Mouse (Mus musculus) activated CD4-positive, CD25-positive, alpha-beta regulatory T cell, adult 4 months (primary cell): ENCODE data around the gene Hck. TPM values are rescaled to one million over a fixed set of nuclear protein-coding genes. Genes with fewer than 3 reads are reported as not detected.

ENCODE experiments used
- ATAC-seq: one replicate; pipeline ENCODE4 v1.8.0; 2017
- polyA plus RNA-seq, 2 experiments: library from polyadenylated mRNA; unstranded; fragments of 100-300 nt; shearing (Covaris generic); gene quantifications; one replicate each; pipeline ENCODE4 v1.2.1; 2017

The Hck gene
- polyA plus RNA-seq, 2 experiments from 2014 or later = 0.97 TPM; not detected in 1

DNA sequence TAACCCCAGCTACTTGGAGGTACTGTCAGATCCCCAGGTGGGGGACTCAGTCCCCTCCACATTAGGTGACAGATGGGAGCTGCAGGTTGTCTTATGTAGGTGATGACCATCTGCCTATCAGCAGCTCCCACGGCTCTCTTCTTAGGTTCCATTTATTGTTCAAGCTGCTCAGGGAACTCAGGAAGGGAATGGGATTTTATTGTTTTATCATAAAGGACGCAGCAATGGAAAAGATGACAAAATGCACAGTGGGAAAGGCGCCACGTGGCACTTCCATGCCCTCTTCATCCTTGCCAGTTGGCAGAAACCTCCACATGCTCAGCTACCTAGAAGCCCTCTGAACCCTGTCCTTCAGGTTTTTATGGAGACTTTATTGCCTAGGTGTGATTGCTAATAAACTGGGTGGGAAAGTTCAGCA, 44.8 kb downstream of the Hck start:
- ATAC-seq = no peak

DNA sequence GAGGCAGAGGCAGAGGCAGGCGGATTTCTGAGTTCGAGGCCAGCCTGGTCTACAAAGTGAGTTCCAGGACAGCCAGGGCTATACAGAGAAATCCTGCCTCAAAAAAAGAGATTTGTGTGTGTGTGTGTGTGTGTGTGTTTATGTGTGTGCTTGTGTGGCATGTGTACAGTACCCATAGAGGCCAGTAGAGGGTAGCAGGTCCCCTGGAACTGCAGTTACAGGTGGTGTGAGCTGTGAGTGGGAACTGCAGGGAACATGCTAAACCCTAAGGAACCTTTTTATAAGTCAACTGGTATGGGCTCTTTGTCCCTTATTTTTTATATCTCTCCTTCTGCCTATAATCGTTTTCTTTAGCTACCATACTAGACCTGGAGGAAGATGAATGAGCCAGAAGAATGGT, 49.0 kb downstream of the Hck start:
- ATAC-seq = no peak

DNA sequence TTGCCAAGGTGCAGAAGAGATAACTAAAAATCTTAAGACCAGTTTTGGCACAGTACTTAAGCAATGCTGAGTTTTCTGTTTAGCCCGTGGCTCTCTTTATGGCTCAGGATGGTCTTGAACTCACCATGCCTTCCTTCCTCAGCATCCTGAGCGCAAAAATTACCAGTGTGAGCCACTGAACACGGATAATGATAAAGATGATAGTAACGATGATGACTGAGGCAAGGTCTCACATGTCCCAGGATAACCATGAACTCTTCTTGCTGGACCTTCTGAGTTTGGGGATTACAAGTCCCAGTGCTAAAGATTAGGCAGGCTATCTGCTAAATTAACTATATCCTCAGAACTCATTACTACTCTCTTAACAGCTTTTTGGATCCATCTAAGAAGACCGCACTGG, 51.9 kb downstream of the Hck start:
- ATAC-seq = no peak

DNA sequence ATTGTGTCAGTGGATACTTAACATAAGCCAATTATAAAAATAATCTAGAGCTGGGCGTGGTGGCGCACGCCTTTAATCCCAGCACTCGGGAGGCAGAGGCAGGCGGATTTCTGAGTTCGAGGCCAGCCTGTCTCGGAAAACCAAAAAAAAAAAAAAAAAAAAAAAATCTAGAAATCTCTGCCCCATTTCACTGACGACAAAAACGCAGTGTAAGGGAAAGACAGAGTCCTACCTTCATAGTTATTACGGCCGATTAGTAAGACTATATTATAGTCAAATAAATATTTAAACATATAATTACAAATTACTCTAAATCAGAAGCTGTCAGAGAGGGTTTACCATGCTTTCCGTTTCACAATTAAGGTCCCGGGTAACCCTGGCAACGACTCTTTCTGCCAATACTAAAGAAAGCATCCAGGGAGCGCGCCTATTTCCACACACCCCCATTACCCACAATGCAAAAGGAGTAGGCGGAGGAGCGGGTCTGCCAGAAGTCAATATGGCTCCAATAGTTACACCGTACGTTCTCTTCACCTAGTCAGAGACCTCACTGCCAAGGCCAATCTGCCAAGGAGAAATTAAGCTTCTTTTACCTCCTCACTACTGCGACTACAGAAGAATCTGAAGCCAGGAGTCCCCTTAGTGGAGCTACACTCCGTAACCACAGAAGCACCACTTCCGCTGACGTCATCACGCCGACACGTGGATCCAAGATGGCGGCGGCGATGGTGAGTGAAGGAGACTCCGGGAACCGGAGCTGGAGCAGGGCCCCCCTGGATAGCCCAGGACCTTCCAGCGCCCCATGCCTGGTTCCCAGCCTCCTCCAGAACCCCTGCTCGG, 52.8 kb downstream of the Hck start, which contains the start of gene Tm9sf4:
Tm9sf4 (plus strand) TSS at position 460 of the 840 bp plus-strand sequence.
- peak; percentile 93 for ATAC-seq

DNA sequence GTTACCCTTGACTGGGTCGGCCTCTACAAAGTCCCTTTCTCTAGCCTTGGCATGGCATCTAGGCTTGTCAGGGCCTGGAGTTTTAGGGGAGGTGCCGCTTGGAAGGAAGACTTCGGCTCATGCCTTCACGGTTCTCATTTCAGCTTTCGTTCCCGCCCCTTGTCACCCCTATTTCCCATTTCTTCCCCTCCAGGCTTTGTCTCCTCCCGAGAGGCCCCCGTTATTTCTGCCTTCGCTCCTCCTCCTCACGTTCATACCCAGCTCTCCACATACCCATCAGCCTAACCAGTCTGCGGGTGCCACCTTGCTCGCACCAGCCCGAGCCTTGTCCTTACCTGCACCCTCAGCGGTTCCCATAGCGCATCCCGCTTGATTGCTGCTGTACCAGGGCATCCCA, 53.4 kb downstream of the Hck start:
- peak; percentile 33 for ATAC-seq

DNA sequence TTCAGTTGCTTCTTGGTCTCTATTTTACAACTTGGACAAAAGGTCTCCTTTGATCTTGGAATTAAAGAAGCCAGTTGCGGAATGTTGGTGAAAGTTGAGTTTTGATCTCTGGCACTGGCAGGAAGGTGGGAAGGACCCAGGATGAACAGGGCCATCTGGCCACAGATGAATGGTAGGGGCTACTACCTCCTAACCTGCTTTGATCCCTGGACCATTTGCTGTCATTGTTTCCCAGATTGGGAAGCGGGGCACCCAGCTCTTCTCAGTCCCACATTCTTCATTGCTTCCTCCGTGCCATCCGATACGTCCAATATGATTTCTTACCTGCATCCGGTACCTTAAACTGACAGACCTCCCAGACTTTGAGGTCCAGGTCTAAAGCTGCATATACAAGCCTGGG, 58.9 kb downstream of the Hck start:
- no peak for ATAC-seq

DNA sequence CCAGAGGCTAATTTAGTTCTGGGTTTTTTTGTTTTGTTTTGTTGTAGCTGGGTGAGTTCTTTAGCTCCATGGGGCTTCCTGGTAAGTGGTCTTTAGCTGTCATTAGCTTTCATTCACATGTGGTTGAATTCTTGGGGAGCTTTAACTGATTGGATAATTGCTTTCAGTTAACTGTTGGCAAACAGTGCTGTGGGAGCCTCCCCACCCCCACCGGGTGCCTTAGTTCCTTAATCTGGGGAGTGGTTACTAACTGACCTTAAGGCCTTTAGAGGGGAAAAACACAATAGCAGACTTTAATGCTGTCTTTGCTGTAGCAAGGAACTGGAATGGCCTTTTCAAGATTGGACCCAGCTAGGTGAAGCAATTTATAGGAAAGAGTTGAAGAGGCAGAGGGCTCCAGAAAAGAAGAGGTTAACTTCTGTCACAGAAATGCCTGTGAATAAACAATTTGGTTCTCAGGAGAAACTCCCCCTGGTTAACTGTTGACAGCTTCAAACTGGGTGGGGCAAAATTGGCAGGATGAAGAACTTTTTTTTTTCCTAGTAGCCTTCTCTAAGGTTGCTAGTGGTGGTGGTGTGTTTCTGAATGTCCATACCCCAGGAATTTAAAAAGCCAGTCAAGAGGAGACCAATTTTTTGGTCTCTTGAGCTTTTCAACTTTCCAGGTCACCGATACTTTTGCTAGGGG, 60.0 kb downstream of the Hck start:
- ATAC-seq = no peak

DNA sequence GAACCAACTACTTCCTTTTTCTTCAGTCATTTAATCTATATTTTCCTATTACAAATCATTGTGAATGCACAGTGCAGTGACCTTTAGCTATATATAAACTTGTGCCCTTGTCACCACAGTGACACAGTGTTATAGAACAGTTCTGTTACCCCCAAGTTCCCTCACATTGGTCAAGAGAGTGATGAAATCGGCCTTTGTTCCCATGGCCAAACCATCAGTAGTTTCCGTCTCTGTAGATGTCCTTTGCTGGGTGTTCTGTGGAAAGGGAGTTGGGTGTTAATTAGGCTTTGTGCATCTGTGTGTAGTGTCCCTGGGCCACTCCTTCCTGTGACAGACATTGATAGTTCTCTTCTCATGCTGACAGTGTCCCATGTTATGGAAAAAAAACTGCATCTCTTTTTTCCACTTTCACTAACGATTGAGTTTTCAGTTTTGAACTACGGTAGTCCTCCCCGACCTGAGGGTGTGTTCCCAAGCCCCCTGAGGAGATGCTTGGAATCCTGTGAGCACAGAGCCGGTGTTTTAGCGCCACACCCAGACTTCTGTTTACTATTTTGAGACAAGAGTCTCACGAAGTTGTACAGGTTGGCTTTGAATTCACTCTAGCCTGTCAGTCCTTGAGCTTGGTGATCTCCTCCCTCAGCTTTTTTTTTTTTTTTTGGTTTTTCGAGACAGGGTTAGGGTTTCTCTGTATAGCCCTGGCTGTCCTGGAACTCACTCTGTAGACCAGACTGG, 62.4 kb downstream of the Hck start:
- ATAC-seq = no peak

DNA sequence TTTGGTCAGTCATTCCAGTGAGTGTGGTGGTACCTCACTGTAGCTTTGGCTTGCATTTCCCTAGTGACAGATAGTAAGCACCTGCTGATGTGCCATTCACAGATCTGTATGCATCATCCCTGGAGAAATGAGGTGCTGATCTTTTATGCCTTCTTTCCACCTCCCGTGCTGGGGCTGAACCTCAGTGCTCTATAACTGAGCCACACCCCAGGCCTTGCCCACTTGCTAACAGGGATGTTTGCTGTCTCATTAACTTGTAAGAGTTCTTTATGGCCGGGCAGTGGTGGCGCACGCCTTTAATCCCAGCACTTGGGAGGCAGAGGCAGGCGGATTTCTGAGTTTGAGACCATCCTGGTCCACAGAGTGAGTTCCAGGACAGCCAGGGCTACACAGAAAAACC, 63.7 kb downstream of the Hck start:
- no peak for ATAC-seq

DNA sequence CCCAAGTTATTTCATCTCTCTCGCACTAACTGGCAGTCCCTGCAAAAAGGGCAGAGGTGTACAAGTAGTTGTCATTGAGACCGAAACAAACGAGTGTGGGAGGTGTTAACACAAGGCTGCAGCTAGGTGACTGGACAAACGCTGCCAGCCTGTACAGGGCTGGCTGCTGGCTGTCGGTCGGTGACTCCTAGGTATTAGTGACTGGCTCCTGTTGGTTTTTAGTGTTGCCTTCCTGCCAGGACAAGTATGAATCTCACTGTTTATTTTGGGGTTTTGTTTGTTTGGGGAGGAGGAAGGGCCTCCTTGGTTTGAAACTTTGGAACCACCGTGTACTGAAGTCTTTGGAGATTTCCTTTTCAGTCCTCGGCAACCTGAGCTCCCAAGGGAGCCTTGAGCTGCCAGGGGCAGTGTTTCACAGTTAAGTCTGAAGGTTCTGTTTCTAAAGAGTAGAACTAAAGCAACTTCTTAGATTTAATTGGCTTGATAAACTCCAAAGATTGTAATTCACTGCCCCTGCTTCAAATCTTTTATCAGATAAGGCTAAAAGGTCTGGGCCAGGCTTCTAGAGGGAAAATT, 67.8 kb downstream of the Hck start:
- no peak for ATAC-seq

DNA sequence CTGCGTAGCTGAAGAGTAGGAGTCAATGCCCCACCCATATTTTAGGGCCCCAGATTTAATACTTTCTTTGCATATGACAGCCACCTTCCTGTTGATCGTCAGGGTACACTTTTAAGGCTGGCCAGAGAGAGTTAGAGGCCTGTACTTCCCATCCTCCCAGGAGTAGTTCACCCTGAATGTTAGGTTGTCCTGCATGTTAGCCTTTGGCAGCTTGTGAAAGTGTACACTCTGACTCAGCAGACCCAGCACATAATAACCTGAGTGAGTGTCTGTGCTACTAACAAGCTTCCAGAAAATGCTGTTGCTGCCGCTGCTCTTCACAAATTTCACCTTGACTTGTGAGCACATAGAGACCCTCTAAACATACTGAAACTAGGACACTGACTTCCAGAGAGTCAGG, 68.9 kb downstream of the Hck start:
- no peak for ATAC-seq

DNA sequence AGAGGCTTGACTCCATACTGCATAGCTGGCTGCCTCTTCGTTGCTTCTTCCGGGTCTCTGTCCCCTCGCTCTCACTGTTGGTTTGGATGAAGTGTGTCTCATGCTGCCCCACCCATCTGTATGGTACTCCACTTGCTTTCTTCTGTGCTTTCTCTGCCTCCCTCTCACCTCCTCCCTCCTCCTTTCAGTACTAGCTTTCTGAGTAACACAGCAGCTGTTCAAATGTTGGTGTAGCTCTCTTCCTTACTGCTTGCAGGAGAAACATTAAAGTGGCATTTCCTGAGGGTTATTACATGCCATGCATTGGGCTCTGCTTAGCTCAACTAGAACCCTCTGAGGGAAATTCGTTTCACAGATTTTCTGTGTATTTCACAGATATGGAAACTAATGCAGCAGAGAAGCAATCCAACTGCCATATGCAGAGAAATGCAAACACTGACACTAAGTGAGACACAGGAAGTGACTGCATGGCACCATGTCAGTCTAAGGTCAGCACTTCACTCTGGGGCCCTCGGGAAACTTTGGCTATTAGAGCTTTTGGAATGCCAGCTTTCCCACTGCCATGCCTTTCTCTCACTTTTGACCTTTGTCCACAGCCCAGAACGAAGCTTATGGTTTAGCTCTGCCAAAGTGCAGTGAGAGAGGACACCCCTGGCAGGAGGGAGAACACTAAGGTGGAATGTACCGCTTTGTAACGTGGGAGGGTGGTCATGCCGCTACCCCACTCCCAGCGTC, 71.0 kb downstream of the Hck start:
- no peak for ATAC-seq

DNA sequence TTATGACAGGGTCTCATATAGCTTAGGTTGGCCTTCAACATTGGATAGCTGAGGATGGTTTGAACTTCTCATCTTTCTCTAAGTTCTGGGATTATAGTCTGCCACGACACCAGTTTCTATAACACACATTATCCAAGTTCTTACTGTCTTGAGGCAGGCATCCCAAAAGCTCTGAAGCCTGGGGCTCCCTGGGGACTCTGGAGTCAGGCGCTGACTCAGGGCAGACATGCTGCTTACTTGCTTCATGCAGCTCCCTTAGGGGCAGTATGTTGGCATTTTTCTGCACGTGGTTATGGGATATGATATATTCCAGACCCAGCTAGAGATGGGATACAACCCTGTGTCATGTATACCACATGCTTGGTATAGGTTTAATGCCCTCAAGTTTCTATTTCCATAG, 71.7 kb downstream of the Hck start:
- ATAC-seq = no peak

DNA sequence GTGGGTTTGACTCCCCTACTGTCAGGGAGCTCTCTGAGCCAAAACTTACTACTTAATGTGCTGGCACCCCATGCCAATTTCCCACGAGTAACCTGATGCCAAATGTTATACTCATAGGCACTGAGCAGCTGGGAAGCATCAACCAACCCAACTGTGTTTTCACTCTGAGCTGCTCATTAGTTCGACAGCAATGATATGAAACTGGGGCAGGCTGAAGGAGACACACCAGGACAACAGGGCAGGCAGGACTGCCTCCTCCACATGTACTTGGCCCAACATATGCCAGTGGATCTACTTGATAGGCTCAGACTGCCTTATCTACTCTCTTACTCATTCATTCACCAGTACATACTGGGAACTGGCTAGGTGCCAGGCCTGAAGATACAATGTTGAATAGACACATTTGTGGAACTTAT, 77.9 kb downstream of the Hck start:
- no peak for ATAC-seq

DNA sequence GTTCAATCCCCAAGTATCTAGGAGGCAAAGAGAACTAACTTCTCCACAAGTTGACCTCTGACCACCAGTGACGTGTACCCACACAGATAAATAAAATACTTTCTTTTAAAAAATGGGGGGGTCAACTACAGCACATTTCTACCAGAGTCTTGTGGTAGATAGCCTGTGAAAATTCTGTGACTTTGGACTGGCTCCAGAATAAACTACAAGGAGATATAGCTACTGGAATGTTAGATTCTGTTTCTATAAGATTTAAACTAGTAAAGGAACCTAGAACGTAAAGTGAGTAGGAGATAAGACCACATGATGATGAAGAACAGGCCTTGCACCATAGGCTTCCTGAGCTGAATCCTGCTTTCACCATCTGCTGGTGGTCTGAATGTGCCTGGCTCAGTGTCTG, 79.6 kb downstream of the Hck start:
- ATAC-seq = no peak

DNA sequence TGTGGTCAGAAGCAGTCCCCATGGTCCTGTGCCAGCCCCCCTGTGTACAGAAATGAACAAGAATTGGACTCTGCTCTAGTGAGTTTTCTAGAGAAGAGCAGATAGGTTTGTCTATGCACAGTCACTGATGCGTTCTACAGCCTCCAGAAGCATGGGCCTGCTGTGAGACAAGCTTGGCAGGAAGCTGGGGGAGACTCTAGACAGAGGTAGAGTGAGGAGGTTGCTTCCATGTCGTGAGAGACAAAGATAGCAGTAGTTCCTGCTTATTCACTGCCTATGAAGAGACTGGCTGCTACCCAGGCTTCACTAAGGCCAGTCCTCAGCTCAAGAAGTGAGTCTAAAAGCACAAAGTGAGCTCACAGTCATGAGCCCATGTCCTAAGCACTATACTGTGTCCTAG, 83.0 kb downstream of the Hck start:
- no peak for ATAC-seq

DNA sequence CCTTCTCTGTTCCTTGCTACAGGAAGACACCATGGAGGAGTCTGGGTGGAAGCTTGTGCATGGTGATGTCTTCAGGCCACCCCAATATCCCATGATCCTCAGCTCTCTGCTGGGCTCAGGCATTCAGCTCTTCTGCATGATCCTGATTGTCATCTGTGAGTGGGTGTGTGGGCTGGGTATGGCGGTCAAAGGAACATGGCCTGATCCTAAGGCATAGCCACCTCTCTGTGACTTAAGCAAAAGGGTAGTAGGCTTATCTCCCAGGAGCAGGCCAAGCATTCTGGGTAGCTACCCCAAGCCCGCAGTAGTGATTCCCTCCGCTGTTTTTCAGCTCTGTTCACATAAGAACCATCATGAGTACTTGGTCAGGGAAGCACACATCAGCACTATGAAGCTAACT, 86.0 kb downstream of the Hck start:
- ATAC-seq = no peak

DNA sequence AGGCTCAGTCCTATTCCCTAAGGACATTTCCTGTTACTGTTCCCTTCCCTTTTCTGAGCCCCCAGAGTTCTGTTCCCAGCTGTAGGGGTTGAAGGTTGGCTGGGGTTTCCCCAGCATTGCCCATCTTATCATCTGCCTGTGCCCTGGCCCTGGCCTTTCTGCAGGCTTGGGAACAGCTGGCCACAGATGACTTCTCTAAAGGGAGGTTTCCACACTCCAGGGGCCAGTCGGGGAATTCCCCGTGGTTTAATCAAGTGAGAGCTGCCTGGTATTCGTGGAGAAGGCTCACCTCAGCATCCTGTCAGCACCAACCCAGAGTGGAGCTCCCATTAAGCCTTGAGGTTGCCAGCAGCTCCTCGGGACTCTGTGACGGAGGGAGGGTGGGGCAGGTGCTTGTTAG, 90.2 kb downstream of the Hck start:
- no peak for ATAC-seq

DNA sequence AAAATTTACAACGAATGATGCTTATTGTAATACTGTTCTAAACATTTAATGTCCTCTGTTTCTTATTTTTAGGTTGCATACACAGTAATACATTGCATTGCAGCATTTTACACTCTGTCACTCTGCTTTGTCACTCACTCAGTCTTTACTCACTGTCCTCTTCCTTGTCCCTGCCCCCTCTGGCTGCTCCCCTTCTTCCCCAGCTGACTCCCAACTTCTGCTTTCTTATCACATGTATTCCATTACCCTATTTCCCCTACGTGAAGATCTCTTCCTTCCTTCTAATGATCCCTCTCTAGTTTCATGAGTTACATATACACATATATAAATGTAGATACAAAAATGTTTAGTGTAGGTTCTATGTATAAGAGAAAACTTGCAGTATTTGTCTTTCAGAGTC, 90.8 kb downstream of the Hck start:
- no peak for ATAC-seq
